Mouse (Mus musculus): ENCODE measurements around the gene Hikeshi. TPM values are rescaled to one million over a fixed set of nuclear protein-coding genes. Genes with fewer than 3 reads are reported as not detected.

Gene Hikeshi
- total and polyA plus RNA-seq, 3 experiments, result 61.9 to 79.3 (median 78.1) TPM

DNA sequence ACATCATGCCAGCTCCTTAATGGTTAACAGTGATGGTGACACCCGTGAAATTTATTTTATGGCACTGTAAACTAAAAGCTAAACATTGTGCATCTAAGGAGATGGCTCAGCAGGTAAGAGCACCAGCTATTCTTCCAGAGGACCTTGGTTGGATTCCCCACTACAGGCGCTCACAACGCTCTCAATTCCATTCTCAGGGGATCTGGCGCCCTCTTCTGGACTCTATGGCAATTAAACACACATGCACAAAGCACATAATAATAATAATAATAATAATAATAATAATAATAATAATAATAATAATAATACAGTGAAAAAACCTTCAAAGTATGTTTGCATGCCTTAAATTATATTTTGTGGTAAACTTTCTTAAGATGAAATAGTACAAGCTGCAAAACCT, 49.1 kb downstream of the Hikeshi start:
- Histone ChIP-seq H3K27ac (no peak overlapping the region), H3K79me2 (replicated peaks; ENCODE audit: control insufficient read depth, insufficient read depth, low read length) (no peaks in the 10 kb centered on the region), H3K27me3 (ENCODE audit: control insufficient read depth, insufficient read depth, low read length) (no peaks in the 10 kb centered on the region), H3K36me3 (ENCODE audit: control insufficient read depth, insufficient read depth, low read length) (no peaks in the 10 kb centered on the region), H3K4me3 (no peak overlapping the region), H3K4me1 (ENCODE audit: control insufficient read depth, insufficient read depth, low read length) (no peaks in the 10 kb centered on the region), H3K9ac (ENCODE audit: low read depth, low read length) (no peak overlapping the region)
- TF ChIP-seq POLR2A (IDR thresholded peaks at IDR 0.05; ENCODE audit: insufficient read depth, low read depth, low read length), result no peak
- no peak for TF ChIP-seq EP300 (IDR thresholded peaks at IDR 0.05; ENCODE audit: insufficient read depth, low read depth, low read length)
- peak; percentile 56 for TF ChIP-seq CTCF (IDR thresholded peaks at IDR 0.05)
- intact Hi-C loops (cut with DNase I), result no loop called here
- DNase-seq, result no peak
- WGBS, result 37% methylated on average over 4 of the region's 4 CpGs

DNA sequence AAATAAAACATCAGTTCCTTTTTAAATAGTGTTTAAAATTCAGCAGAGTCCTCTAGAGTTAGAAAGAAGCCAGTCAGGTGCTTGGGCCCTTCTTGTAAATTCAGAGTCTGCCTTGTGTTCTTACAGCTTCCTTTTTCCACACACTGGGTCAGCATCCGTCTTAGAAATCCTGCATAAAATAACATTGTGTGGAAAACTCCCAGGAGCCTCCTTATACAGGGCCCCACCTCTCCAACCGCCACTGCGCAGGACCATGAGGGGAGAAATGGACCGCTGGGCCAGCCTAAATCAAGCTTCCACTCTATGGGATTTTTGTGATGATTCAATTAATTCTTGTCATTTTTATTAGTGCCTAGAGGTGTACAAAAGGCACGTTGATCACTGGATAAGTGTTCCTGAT, 49.6 kb downstream of the Hikeshi start:
- H3K4me1 ChIP-seq (ENCODE audit: control insufficient read depth, insufficient read depth, low read length), result no peaks in the 10 kb centered on the region
- H3K9ac ChIP-seq (ENCODE audit: low read depth, low read length), result no peak overlapping the region
- H3K36me3 ChIP-seq (ENCODE audit: control insufficient read depth, insufficient read depth, low read length), result no peaks in the 10 kb centered on the region
- no peak overlapping the region for H3K27ac ChIP-seq
- DNase-seq, result no peak
- H3K27me3 ChIP-seq (ENCODE audit: control insufficient read depth, insufficient read depth, low read length), result no peaks in the 10 kb centered on the region
- no peak overlapping the region for H3K4me3 ChIP-seq
- intact Hi-C loops (cut with DNase I), result no loop called here
- no peak for TF ChIP-seq EP300 (IDR thresholded peaks at IDR 0.05; ENCODE audit: insufficient read depth, low read depth, low read length)
- no peak for TF ChIP-seq POLR2A (IDR thresholded peaks at IDR 0.05; ENCODE audit: insufficient read depth, low read depth, low read length)
- no peak for TF ChIP-seq CTCF (IDR thresholded peaks at IDR 0.05)
- H3K79me2 ChIP-seq (replicated peaks; ENCODE audit: control insufficient read depth, insufficient read depth, low read length), result no peaks in the 10 kb centered on the region
- 76% methylated on average over 5 of the region's 5 CpGs for WGBS

DNA sequence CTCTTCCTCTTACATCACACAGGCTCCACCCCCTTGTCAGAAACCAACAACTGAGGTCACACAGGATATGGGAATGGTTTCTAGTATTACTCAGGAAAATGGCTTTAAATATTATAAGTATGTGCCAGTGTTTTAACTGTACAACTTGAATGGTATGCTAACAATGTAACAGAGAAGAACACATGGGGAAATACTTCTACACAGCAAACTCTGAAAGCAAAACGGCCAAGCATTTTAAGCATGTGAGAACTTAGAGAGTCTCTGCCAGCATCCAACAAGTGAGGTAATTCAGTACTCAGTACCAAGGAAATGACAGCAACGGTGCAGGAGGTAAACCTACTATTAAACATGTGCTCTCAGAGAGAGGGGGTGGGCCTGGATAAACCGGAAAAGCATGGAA, 56.5 kb downstream of the Hikeshi start:
- no peaks in the 10 kb centered on the region for H3K4me1 ChIP-seq (ENCODE audit: control insufficient read depth, insufficient read depth, low read length)
- H3K36me3 ChIP-seq (ENCODE audit: control insufficient read depth, insufficient read depth, low read length), result no peaks in the 10 kb centered on the region
- intact Hi-C loops (cut with DNase I), result no loop called here
- DNase-seq, result no peak
- no peak overlapping the region for H3K9ac ChIP-seq (ENCODE audit: low read depth, low read length)
- TF ChIP-seq POLR2A (IDR thresholded peaks at IDR 0.05; ENCODE audit: insufficient read depth, low read depth, low read length) (no peak), CTCF (IDR thresholded peaks at IDR 0.05) (no peak), EP300 (IDR thresholded peaks at IDR 0.05; ENCODE audit: insufficient read depth, low read depth, low read length) (no peak)
- no peak overlapping the region for H3K27ac ChIP-seq
- 21% methylated on average over 3 of the region's 3 CpGs for WGBS
- H3K79me2 ChIP-seq (replicated peaks; ENCODE audit: control insufficient read depth, insufficient read depth, low read length), result no peaks in the 10 kb centered on the region
- H3K27me3 ChIP-seq (ENCODE audit: control insufficient read depth, insufficient read depth, low read length), result no peaks in the 10 kb centered on the region
- no peak overlapping the region for H3K4me3 ChIP-seq

DNA sequence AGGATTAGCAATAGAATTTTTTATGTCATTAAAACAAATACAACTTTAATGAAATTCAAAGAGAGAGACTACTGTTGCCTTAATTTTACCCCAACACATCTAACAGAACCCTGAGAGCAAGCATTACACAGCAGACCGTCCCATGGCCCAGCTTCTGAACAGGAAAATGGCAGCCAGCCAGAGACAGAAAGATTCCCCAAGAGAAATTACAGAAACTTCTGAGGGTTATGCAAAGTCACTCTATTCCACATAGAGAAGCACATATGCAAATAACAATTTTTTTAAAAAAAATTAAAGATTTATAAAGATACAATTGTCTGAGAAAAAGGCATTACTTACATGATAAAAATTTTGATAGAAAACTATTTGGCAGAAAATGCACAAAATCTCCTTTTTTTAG, 61.3 kb downstream of the Hikeshi start:
- WGBS, result 45% methylated on average over 1 of the region's 1 CpGs
- no peaks in the 10 kb centered on the region for H3K79me2 ChIP-seq (replicated peaks; ENCODE audit: control insufficient read depth, insufficient read depth, low read length)
- no peak overlapping the region for H3K27ac ChIP-seq
- DNase-seq, result peak in 1 of 2 experiments; percentile 9
- intact Hi-C loops (cut with DNase I), result no loop called here
- no peak for TF ChIP-seq EP300 (IDR thresholded peaks at IDR 0.05; ENCODE audit: insufficient read depth, low read depth, low read length)
- no peak for TF ChIP-seq CTCF (IDR thresholded peaks at IDR 0.05)
- TF ChIP-seq POLR2A (IDR thresholded peaks at IDR 0.05; ENCODE audit: insufficient read depth, low read depth, low read length), result no peak
- H3K4me1 ChIP-seq (ENCODE audit: control insufficient read depth, insufficient read depth, low read length), result no peaks in the 10 kb centered on the region
- H3K4me3 ChIP-seq, result no peak overlapping the region
- H3K36me3 ChIP-seq (ENCODE audit: control insufficient read depth, insufficient read depth, low read length), result no peaks in the 10 kb centered on the region
- 0 out of 2 replicates have a peak, but pooled peaks cover 1% of the 10 kb centered on the region for H3K27me3 ChIP-seq (ENCODE audit: control insufficient read depth, insufficient read depth, low read length)
- no peak overlapping the region for H3K9ac ChIP-seq (ENCODE audit: low read depth, low read length)

Other genes starting within 250 kb of the Hikeshi start
- not detected for gene Ccdc81, start 37.6 kb downstream of the Hikeshi start, total RNA-seq (2021)
- 0.23 TPM in 1 of 2 replicates, not detected in the other for gene Ccdc81, start 37.6 kb downstream of the Hikeshi start, polyA plus RNA-seq (2012; rRNA removed)
- 10 to 100 TPM; 24.7 to 27.3 TPM for gene Eed, start 39.8 kb upstream of the Hikeshi start, total RNA-seq (2021)
- gene Eed, start 39.8 kb upstream of the Hikeshi start, polyA plus RNA-seq (2012; rRNA removed), result 12.0 and 16.8 TPM in 2 replicates
- gene Picalm, start 189.0 kb upstream of the Hikeshi start, total RNA-seq (2021), result 100 to 1,000 TPM in 1 of 2 experiments, 10 to 100 TPM in 1; 99.4 to 128 TPM
- 60.1 and 107 TPM in 2 replicates for gene Picalm, start 189.0 kb upstream of the Hikeshi start, polyA plus RNA-seq (2012; rRNA removed)

Data from heart, adult 2 months (tissue).